Mouse (Mus musculus) hindbrain, embryonic 11.5 days (tissue): ENCODE measurements around the gene Nrxn1. TPM values are rescaled to one million over a fixed set of nuclear protein-coding genes. Genes with fewer than 3 reads are reported as not detected.

ENCODE experiments used
- ATAC-seq: fragments of 200-750 bp; cut with Nextera tagmentation; 2 replicates; pipeline ENCODE4 v1.8.0; 2017; ENCODE audit warnings: mild to moderate bottlenecking, moderate TSS enrichment, moderate library complexity; ENCODE audit not compliant: low FRiP score
- DNase-seq: peaks from one replicate; pipeline ENCODE4 v3.0.0-alpha.2; 2015; ENCODE audit warnings: low spot score
- H3K27ac ChIP-seq: fragments of 300-500 bp; sonication (generic); 2 replicates; pipeline ENCODE4 v1.5.1; 2014; ENCODE audit warnings: mild to moderate bottlenecking, low read depth, low read length
- H3K27me3 ChIP-seq: fragments of 300-500 bp; sonication (generic); 2 replicates; pipeline ENCODE4 v1.6.1; 2014; ENCODE audit warnings: mild to moderate bottlenecking, low read length, moderate library complexity, mixed read lengths; ENCODE audit not compliant: control insufficient read depth, insufficient read depth
- H3K36me3 ChIP-seq: fragments of 300-500 bp; sonication (generic); 2 replicates; pipeline ENCODE4 v1.6.1; 2014; ENCODE audit warnings: mild to moderate bottlenecking, low read length, moderate library complexity, mixed read lengths; ENCODE audit not compliant: control insufficient read depth, insufficient read depth
- H3K4me1 ChIP-seq: fragments of 300-500 bp; sonication (generic); replicated peaks from 2 replicates; pipeline ENCODE4 v1.6.1; 2014; ENCODE audit warnings: low read length, mixed read lengths; ENCODE audit not compliant: control insufficient read depth, insufficient read depth
- H3K4me2 ChIP-seq: fragments of 300-500 bp; sonication (generic); replicated peaks from 2 replicates; pipeline ENCODE4 v1.6.1; 2014; ENCODE audit warnings: mild to moderate bottlenecking, low read depth, low read length
- H3K4me3 ChIP-seq: fragments of 300-500 bp; sonication (generic); 2 replicates; pipeline ENCODE4 v1.5.1; 2014; ENCODE audit warnings: low read depth, low read length
- H3K9ac ChIP-seq: fragments of 300-500 bp; sonication (generic); 2 replicates; pipeline ENCODE4 v1.6.1; 2014; ENCODE audit warnings: low read depth, low read length
- H3K9me3 ChIP-seq: fragments of 300-500 bp; sonication (generic); 2 replicates; pipeline ENCODE4 v1.6.1; 2016; ENCODE audit warnings: low read length; ENCODE audit not compliant: control insufficient read depth
- WGBS: fragments of 180-500 bp; shearing (Covaris S2); extraction: QIAGEN DNeasy Blood & Tissue Kit; methylation state at CpG from one replicate; pipeline ENCODE4 v1.1.7; 2014; 5-methylcytosine and 5-hydroxymethylcytosine counted together
- polyA plus RNA-seq: library from polyadenylated mRNA; unstranded; fragments of >200 nt; fragmentation: Nextera tagmentation; extraction: Ambion mirVana; gene quantifications from 2 replicates; pipeline ENCODE4 v1.2.1, GENCODE M21; 2014

Nrxn1 gene
- 25.0 and 27.9 TPM in 2 replicates for polyA plus RNA-seq

- H3K4me2 ChIP-seq = peak within 1 kb of the TSS; percentile 46
- H3K36me3 ChIP-seq = 0 out of 2 replicates have a peak, but pooled peaks cover 1% of the 10 kb centered on the region
- H3K4me1 ChIP-seq = no peaks in the 10 kb centered on the region
- 0% methylated on average over 1 of the region's 1 CpGs for WGBS
- peak within 1 kb of the TSS; percentile 29 for H3K4me3 ChIP-seq
- no peaks in the 10 kb centered on the region for H3K27me3 ChIP-seq
- H3K9ac ChIP-seq = peak within 1 kb of the TSS; percentile 52
- DNase-seq (no peak), ATAC-seq (no peak)
- peak within 1 kb of the TSS; percentile 80 for H3K27ac ChIP-seq
- no peaks in the 10 kb centered on the region for H3K9me3 ChIP-seq
Measured at GRCm38 (mm10) chr17:91093042-91093080, at the start of gene Nrxn1. Nrxn1 (minus strand) TSS chr17:91093071.

GRCm38 (mm10) chr17:91136859-91137258 lies 44.0 kb upstream of the Nrxn1 start:
- 92% methylated on average over 3 of the region's 3 CpGs for WGBS
- Histone ChIP-seq H3K36me3 (no peaks in the 10 kb centered on the region), H3K4me3 (no peak overlapping the region), H3K4me2 (no peak overlapping the region), H3K9ac (no peak overlapping the region), H3K4me1 (no peaks in the 10 kb centered on the region), H3K27me3 (no peaks in the 10 kb centered on the region), H3K27ac (no peak overlapping the region), H3K9me3 (no peaks in the 10 kb centered on the region)
- DNase-seq = no peak
- no peak for ATAC-seq

GRCm38 (mm10) chr17:91112880-91113628 lies 20.2 kb upstream of the Nrxn1 start:
- no peak for DNase-seq
- H3K27ac ChIP-seq = no peak overlapping the region
- no peaks in the 10 kb centered on the region for H3K36me3 ChIP-seq
- 92% methylated on average over 3 of the region's 3 CpGs for WGBS
- H3K27me3 ChIP-seq = no peaks in the 10 kb centered on the region
- H3K9me3 ChIP-seq = no peaks in the 10 kb centered on the region
- ATAC-seq = no peak
- no peak overlapping the region for H3K4me2 ChIP-seq
- no peak overlapping the region for H3K9ac ChIP-seq
- H3K4me1 ChIP-seq = no peaks in the 10 kb centered on the region
- no peak overlapping the region for H3K4me3 ChIP-seq

GRCm38 (mm10) chr17:91112085-91112484 lies 19.2 kb upstream of the Nrxn1 start:
- no peak for ATAC-seq
- WGBS = 96% methylated on average over 1 of the region's 1 CpGs

GRCm38 (mm10) chr17:91093081-91093875 lies 407 bp upstream of the Nrxn1 start:
- ATAC-seq = peak; percentile 59
- H3K4me1 ChIP-seq = no peaks in the 10 kb centered on the region
- H3K9me3 ChIP-seq = no peaks in the 10 kb centered on the region
- WGBS = 34% methylated on average over 11 of the region's 12 CpGs
- H3K4me2 ChIP-seq = peak overlapping the region; percentile 46
- peak overlapping the region; percentile 29 for H3K4me3 ChIP-seq
- H3K36me3 ChIP-seq = no peaks in the 10 kb centered on the region
- H3K9ac ChIP-seq = peak overlapping the region; percentile 52
- H3K27ac ChIP-seq = peak overlapping the region; percentile 80; the same call in 1 of the 2 replicates
- H3K27me3 ChIP-seq = no peaks in the 10 kb centered on the region
- no peak for DNase-seq

More at GRCm38 (mm10) chr17:91112085-91112484, 19.2 kb upstream of the Nrxn1 start:
- DNase-seq = no peak
- Histone ChIP-seq H3K36me3 (no peaks in the 10 kb centered on the region), H3K9ac (no peak overlapping the region), H3K4me3 (no peak overlapping the region), H3K9me3 (no peaks in the 10 kb centered on the region), H3K27me3 (no peaks in the 10 kb centered on the region), H3K4me1 (no peaks in the 10 kb centered on the region), H3K27ac (no peak overlapping the region), H3K4me2 (no peak overlapping the region)

GRCm38 (mm10) chr17:91092421-91093041 lies 340 bp downstream of the Nrxn1 start:
- no peaks in the 10 kb centered on the region for H3K27me3 ChIP-seq
- peak overlapping the region; percentile 80 for H3K27ac ChIP-seq
- H3K4me3 ChIP-seq = peak overlapping the region; percentile 29
- 0 out of 2 replicates have a peak, but pooled peaks cover 4% of the 10 kb centered on the region for H3K36me3 ChIP-seq
- H3K9me3 ChIP-seq = no peaks in the 10 kb centered on the region
- ATAC-seq = peak; percentile 94
- H3K4me1 ChIP-seq = no peaks in the 10 kb centered on the region
- WGBS = under 1% methylated on average over 19 of the region's 21 CpGs
- peak; percentile 83 for DNase-seq
- H3K4me2 ChIP-seq = peak overlapping the region; percentile 46
- H3K9ac ChIP-seq = peak overlapping the region; percentile 52

- no peak for ATAC-seq
- 73% methylated on average over 1 of the region's 1 CpGs for WGBS
- no peak for DNase-seq
Measured at GRCm38 (mm10) chr17:91090631-91091030, 2.2 kb downstream of the Nrxn1 start.

GRCm38 (mm10) chr17:91088991-91089390 lies 3.9 kb downstream of the Nrxn1 start:
- H3K36me3 ChIP-seq = 0 out of 2 replicates have a peak, but pooled peaks cover 5% of the 10 kb centered on the region
- no peak overlapping the region for H3K27ac ChIP-seq
- H3K4me2 ChIP-seq = no peak overlapping the region
- H3K4me3 ChIP-seq = no peak overlapping the region
- H3K27me3 ChIP-seq = no peaks in the 10 kb centered on the region
- ATAC-seq (no peak), DNase-seq (no peak)
- no peaks in the 10 kb centered on the region for H3K4me1 ChIP-seq
- no peak overlapping the region for H3K9ac ChIP-seq
- H3K9me3 ChIP-seq = no peaks in the 10 kb centered on the region
- WGBS = 91% methylated on average over 11 of the region's 11 CpGs

More at GRCm38 (mm10) chr17:91090631-91091030, 2.2 kb downstream of the Nrxn1 start:
- no peaks in the 10 kb centered on the region for H3K27me3 ChIP-seq
- H3K36me3 ChIP-seq = 0 out of 2 replicates have a peak, but pooled peaks cover 5% of the 10 kb centered on the region
- H3K9me3 ChIP-seq = no peaks in the 10 kb centered on the region
- H3K4me2 ChIP-seq = no peak overlapping the region
- no peaks in the 10 kb centered on the region for H3K4me1 ChIP-seq
- no peak overlapping the region for H3K4me3 ChIP-seq
- no peak overlapping the region for H3K9ac ChIP-seq
- no peak overlapping the region for H3K27ac ChIP-seq
